Mouse (Mus musculus): ENCODE data around the gene Rptor. TPM values are rescaled to one million over a fixed set of nuclear protein-coding genes. Genes with fewer than 3 reads are reported as not detected.
A peak's percentile ranks its signal among the peaks of the same experiment; 100 is the strongest.

The Rptor gene
- total and polyA plus RNA-seq, 2 experiments from 2014 or later = 8.0 to 46.7 TPM

DNA sequence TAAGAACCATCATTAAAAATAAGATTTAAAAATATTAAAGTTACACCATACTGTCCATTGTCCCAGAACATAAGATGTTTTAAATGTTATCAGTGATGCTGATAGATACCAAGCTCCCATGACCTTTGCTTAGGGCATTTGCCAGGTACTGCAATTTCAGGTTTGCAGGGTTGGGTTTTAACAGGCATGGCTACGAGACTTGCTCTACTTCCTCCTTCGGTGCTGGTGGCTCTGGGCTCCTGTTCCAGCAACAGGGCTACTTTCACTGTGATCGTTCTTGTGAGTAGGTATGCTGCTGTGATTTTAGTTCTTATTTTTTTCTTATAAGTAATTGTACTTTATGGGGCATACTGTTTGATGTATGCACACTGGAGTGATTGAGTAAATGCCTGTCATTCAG, 26.4 kb downstream of the Rptor start:
- DNase-seq = no peak
- no peak for TF ChIP-seq CTCF (IDR thresholded peaks at IDR 0.05; ENCODE audit: low read depth)
- no peak overlapping the region for H3K4me3 ChIP-seq (ENCODE audit: low read depth, low read length)
- no peak overlapping the region for H3K27ac ChIP-seq (ENCODE audit: low read depth, low read length)
- 87% methylated on average over 3 of the region's 3 CpGs for WGBS
- no peak overlapping the region for H3K4me2 ChIP-seq (ENCODE audit: low read depth)
- no peak for ATAC-seq
- H3K4me1 ChIP-seq (ENCODE audit: insufficient read depth) = peaks cover 6% of the 10 kb centered on the region; the same call in 1 of the 2 replicates
- no peaks in the 10 kb centered on the region for H3K36me3 ChIP-seq (ENCODE audit: insufficient read depth)
- H3K9ac ChIP-seq = no peak overlapping the region
- no peaks in the 10 kb centered on the region for H3K9me3 ChIP-seq (ENCODE audit: low read length)
- H3K27me3 ChIP-seq (ENCODE audit: insufficient read depth, low read length) = no peaks in the 10 kb centered on the region

DNA sequence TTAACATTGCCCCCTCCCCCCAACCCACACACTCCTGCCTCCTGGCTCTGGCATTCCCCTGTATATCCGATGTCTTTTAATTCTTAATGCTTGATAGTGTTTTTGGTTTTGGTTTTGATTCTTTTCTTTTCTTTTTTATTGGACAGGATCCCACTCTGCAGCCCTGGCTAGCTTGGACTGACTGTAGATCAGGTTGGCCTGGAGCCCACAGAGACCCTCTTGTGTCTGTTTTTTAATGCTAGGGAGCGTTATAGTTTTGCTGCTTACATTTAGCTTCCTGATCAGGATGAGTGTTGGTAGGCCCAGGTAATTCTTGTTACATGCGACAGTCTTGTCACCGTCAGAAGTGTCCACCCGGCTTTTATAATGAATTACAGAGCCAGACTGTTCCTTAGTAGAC, 27.6 kb downstream of the Rptor start:
- Histone ChIP-seq H3K4me3 (ENCODE audit: low read depth, low read length) (no peak overlapping the region), H3K27me3 (ENCODE audit: insufficient read depth, low read length) (no peaks in the 10 kb centered on the region), H3K9ac (no peak overlapping the region), H3K36me3 (ENCODE audit: insufficient read depth) (no peaks in the 10 kb centered on the region), H3K4me2 (ENCODE audit: low read depth) (no peak overlapping the region), H3K27ac (ENCODE audit: low read depth, low read length) (no peak overlapping the region), H3K4me1 (ENCODE audit: insufficient read depth) (peaks cover 3% of the 10 kb centered on the region; the same call in 1 of the 2 replicates), H3K9me3 (ENCODE audit: low read length) (no peaks in the 10 kb centered on the region)
- DNase-seq (no peak), ATAC-seq (no peak)
- TF ChIP-seq CTCF (IDR thresholded peaks at IDR 0.05; ENCODE audit: low read depth) = no peak
- WGBS = 63% methylated on average over 5 of the region's 5 CpGs

DNA sequence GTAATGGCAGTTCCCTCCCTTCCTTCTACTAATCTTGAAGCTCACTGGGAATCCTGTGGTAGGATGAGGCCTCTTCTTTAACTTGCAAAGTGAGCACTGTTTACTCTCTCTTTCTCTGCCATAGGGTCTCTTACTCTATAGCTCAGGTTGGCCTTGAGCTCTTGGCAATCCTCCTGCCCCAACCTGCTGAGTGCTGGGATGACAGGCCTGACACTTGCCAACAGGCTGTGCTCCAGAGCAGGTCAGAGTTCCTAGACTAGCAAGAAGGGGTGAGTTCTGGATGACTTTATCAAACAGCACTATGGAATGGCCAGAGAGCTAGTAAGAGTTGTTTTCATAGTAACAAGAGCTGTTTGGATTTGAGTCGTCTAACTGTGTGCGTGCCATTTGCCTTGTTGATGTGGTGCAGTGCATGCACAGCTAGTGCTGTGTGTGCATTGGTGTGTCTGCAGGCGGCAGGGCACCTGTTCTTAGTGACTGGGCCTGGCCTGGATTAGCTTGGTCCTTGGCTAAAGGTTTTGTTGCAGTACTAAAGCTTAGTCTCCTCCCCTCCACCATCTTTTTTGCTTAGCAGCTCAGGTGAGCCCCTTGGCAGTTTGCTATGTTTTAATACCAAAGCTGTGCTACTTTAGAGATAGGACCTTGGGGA, 28.6 kb downstream of the Rptor start:
- no peak overlapping the region for H3K4me2 ChIP-seq (ENCODE audit: low read depth)
- WGBS = 73% methylated on average over 3 of the region's 3 CpGs
- ATAC-seq = no peak
- no peaks in the 10 kb centered on the region for H3K27me3 ChIP-seq (ENCODE audit: insufficient read depth, low read length)
- no peak for TF ChIP-seq CTCF (IDR thresholded peaks at IDR 0.05; ENCODE audit: low read depth)
- H3K36me3 ChIP-seq (ENCODE audit: insufficient read depth) = no peaks in the 10 kb centered on the region
- H3K27ac ChIP-seq (ENCODE audit: low read depth, low read length) = no peak overlapping the region
- no peaks in the 10 kb centered on the region for H3K4me1 ChIP-seq (ENCODE audit: insufficient read depth)
- H3K4me3 ChIP-seq (ENCODE audit: low read depth, low read length) = no peak overlapping the region
- H3K9me3 ChIP-seq (ENCODE audit: low read length) = no peaks in the 10 kb centered on the region
- DNase-seq = no peak
- no peak overlapping the region for H3K9ac ChIP-seq

DNA sequence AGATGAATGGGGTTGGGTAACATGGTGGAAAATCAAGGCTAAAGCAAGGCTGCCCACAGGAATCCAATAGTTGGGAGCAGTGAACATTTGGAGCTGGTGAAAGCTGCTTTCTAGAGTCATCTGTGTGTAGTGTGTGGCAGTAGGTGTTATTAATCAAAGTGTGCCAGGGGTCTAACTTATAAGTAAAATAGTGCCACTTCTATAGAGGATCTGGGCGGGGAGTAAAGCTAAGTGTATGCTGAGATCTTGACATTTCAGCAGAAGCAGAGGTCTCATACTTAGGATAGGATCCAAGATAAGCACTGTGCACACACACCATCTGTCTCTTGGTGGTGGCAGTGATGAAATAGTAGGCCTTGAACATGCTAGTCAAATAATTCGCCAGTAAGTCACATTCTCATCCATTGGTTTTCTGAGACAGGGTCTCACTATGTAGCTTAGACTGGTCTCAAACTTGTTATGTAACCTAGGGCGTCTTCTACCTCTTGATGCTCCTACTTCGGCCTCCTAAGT, 33.7 kb downstream of the Rptor start:
- no peaks in the 10 kb centered on the region for H3K27me3 ChIP-seq (ENCODE audit: insufficient read depth, low read length)
- H3K9me3 ChIP-seq (ENCODE audit: low read length) = no peaks in the 10 kb centered on the region
- H3K4me1 ChIP-seq (ENCODE audit: insufficient read depth) = no peaks in the 10 kb centered on the region
- WGBS = 90% methylated on average over 4 of the region's 4 CpGs
- no peak overlapping the region for H3K27ac ChIP-seq (ENCODE audit: low read depth, low read length)
- no peak overlapping the region for H3K4me3 ChIP-seq (ENCODE audit: low read depth, low read length)
- H3K4me2 ChIP-seq (ENCODE audit: low read depth) = no peak overlapping the region
- DNase-seq (no peak), ATAC-seq (no peak)
- TF ChIP-seq CTCF (IDR thresholded peaks at IDR 0.05; ENCODE audit: low read depth) = no peak
- H3K36me3 ChIP-seq (ENCODE audit: insufficient read depth) = no peaks in the 10 kb centered on the region
- no peak overlapping the region for H3K9ac ChIP-seq

DNA sequence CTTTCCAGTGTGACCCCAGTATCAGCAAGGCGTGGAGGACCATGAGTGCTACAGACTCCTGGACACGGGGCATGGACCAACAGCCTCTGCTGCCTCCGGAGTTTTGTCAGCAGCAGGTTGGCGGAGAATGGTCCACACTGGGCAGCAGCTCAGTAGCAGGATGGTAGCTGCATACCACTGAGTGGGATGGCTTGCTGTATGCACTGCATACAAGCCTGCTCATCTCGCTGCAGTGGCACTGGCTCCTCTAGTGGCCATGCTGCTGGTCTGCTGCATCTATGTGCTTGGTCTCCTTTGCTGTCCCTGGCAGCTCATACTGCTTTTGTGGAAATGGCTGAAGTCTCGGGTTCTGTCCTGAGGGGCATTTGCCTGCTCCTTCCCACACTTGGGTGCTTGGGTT, 34.8 kb downstream of the Rptor start:
- Histone ChIP-seq H3K4me1 (ENCODE audit: insufficient read depth) (no peaks in the 10 kb centered on the region; the same call in 1 of the 2 replicates), H3K4me3 (ENCODE audit: low read depth, low read length) (no peak overlapping the region), H3K9ac (no peak overlapping the region), H3K27me3 (ENCODE audit: insufficient read depth, low read length) (no peaks in the 10 kb centered on the region), H3K36me3 (ENCODE audit: insufficient read depth) (no peaks in the 10 kb centered on the region), H3K9me3 (ENCODE audit: low read length) (no peaks in the 10 kb centered on the region), H3K27ac (ENCODE audit: low read depth, low read length) (no peak overlapping the region), H3K4me2 (ENCODE audit: low read depth) (no peak overlapping the region)
- whole genome bisulfite sequencing = 80% methylated on average over 6 of the region's 6 CpGs
- TF ChIP-seq CTCF (IDR thresholded peaks at IDR 0.05; ENCODE audit: low read depth) = peak; percentile 65
- no peak for DNase-seq
- no peak for ATAC-seq

DNA sequence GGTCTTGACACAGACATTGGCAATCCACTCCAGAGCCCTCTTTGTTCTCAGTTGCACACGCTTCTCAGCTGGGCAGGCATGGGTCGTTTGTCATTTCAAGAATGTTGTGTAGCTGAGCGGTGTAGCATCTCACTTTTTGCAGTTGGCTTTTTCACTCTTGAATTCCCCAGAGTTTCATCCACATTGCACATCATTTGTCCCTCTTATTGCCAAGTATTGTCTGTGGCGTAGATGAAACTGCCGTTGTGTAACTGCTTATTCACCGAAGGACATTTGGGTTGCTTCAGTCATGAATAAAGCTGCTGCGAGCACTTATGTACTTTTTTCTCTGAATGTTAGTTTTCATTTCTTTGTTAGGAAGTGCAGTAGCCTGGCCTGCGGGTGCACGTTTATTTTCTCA, 37.8 kb downstream of the Rptor start:
- Histone ChIP-seq H3K27ac (ENCODE audit: low read depth, low read length) (no peak overlapping the region), H3K36me3 (ENCODE audit: insufficient read depth) (no peaks in the 10 kb centered on the region), H3K4me3 (ENCODE audit: low read depth, low read length) (no peak overlapping the region), H3K9ac (no peak overlapping the region), H3K9me3 (ENCODE audit: low read length) (no peaks in the 10 kb centered on the region), H3K4me2 (ENCODE audit: low read depth) (no peak overlapping the region), H3K27me3 (ENCODE audit: insufficient read depth, low read length) (no peaks in the 10 kb centered on the region), H3K4me1 (ENCODE audit: insufficient read depth) (no peaks in the 10 kb centered on the region; the same call in 1 of the 2 replicates)
- ATAC-seq (no peak), DNase-seq (no peak)
- no peak for TF ChIP-seq CTCF (IDR thresholded peaks at IDR 0.05; ENCODE audit: low read depth)
- WGBS = 67% methylated on average over 9 of the region's 9 CpGs

DNA sequence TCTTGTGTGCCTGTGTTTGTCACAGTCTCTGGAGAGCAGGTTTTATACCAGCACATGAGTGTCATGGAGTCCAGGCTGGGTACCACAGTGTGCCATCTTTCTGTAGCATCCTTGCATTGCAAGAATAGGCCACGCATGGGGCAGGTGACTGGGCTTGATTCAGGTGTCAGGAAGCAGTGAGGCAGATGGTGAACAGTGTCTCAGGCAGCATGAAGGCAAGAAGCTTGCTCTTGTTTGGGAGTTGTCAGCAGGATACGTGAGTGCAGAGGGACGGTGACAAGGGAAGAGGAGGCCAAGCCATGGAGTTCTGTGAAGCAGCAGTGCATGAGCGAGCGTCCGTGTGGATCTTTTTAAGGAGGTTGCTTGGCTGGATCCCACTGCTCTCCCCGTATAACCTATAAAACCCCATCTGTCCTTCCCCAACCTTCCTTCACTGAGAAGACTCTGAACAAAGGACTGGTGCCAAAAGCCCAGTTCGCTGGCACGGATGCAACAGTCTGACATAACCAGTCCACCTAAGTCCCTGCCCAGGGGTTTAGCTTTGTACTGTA, 39.2 kb downstream of the Rptor start:
- no peak for TF ChIP-seq CTCF (IDR thresholded peaks at IDR 0.05; ENCODE audit: low read depth)
- no peak for ATAC-seq
- H3K27ac ChIP-seq (ENCODE audit: low read depth, low read length) = no peak overlapping the region

More for the DNA sequence above, 39.2 kb downstream of the Rptor start:
- Histone ChIP-seq H3K9ac (no peak overlapping the region), H3K4me1 (ENCODE audit: insufficient read depth) (no peaks in the 10 kb centered on the region; the same call in 1 of the 2 replicates), H3K4me3 (ENCODE audit: low read depth, low read length) (no peak overlapping the region), H3K27me3 (ENCODE audit: insufficient read depth, low read length) (no peaks in the 10 kb centered on the region), H3K4me2 (ENCODE audit: low read depth) (no peak overlapping the region), H3K36me3 (ENCODE audit: insufficient read depth) (no peaks in the 10 kb centered on the region), H3K9me3 (ENCODE audit: low read length) (no peaks in the 10 kb centered on the region)
- WGBS = 78% methylated on average over 9 of the region's 9 CpGs
- DNase-seq = no peak
